Mouse (Mus musculus) ES-Bruce4 (cell line): ENCODE measurements around the gene Smpd2. TPM values are rescaled to one million over a fixed set of nuclear protein-coding genes. Genes with fewer than 3 reads are reported as not detected.

Source experiments
- H3K27ac ChIP-seq: 2 replicates; pipeline ENCODE4 v1.5.1; 2012; ENCODE audit warnings: low read length, inconsistent platforms; ENCODE audit not compliant: insufficient read depth
- H3K27me3 ChIP-seq: 2 replicates; pipeline ENCODE4 v1.6.1; 2012; ENCODE audit warnings: mild to moderate bottlenecking, low read length, inconsistent platforms; ENCODE audit not compliant: control insufficient read depth, poor library complexity, insufficient read depth, severe bottlenecking
- H3K36me3 ChIP-seq: 2 replicates; pipeline ENCODE4 v1.6.1; 2012; ENCODE audit warnings: inconsistent platforms, mild to moderate bottlenecking, low read length, moderate library complexity; ENCODE audit not compliant: control insufficient read depth, poor library complexity, insufficient read depth, severe bottlenecking
- H3K4me1 ChIP-seq: one replicate; pipeline ENCODE4 v1.8.1; 2011; ENCODE audit warnings: low read length; ENCODE audit not compliant: control insufficient read depth, insufficient read depth
- H3K4me3 ChIP-seq: 2 replicates; pipeline ENCODE4 v1.5.1; 2011; ENCODE audit warnings: low read depth, mild to moderate bottlenecking, low read length
- H3K9ac ChIP-seq: 2 replicates; pipeline ENCODE4 v1.6.1; 2012; ENCODE audit warnings: low read depth, mild to moderate bottlenecking, inconsistent platforms; ENCODE audit not compliant: poor library complexity, severe bottlenecking
- H3K9me3 ChIP-seq: replicated peaks from 2 replicates; pipeline ENCODE4 v1.6.1; 2012; ENCODE audit warnings: mild to moderate bottlenecking, low read length, inconsistent platforms; ENCODE audit not compliant: control insufficient read depth, poor library complexity, insufficient read depth, severe bottlenecking
- CTCF ChIP-seq: IDR thresholded peaks from one replicate; pipeline ENCODE4 v1.8.1; 2011; ENCODE audit warnings: low read depth, low read length
- EP300 ChIP-seq: IDR thresholded peaks from 2 replicates; pipeline ENCODE4 v1.6.1; 2011; ENCODE audit warnings: low read depth, low read length; ENCODE audit not compliant: insufficient read depth
- POLR2A ChIP-seq: IDR thresholded peaks from one replicate; pipeline ENCODE4 v1.8.1; 2011; ENCODE audit warnings: low read length; ENCODE audit not compliant: insufficient read depth
- polyA plus RNA-seq: library from polyadenylated mRNA; stranded (reverse); fragments of >200 nt; gene quantifications from 2 replicates; pipeline ENCODE4 v1.2.4, GENCODE M21; 2011; ENCODE audit warnings: low read depth; ENCODE audit not compliant: missing spikeins, insufficient read depth, insufficient read length

Gene Smpd2
- polyA plus RNA-seq, 1 experiment: 10.4 TPM

GRCm38 (mm10) chr10:41477018-41477277, 13.2 kb downstream of the Smpd2 start:
- H3K9me3 ChIP-seq: no peaks in the 10 kb centered on the region
- no peaks in the 10 kb centered on the region for H3K36me3 ChIP-seq
- TF ChIP-seq EP300: no peak
- TF ChIP-seq POLR2A: no peak
- TF ChIP-seq CTCF: no peak
- peaks cover 5% of the 10 kb centered on the region for H3K4me1 ChIP-seq
- H3K27me3 ChIP-seq: no peaks in the 10 kb centered on the region
- H3K27ac ChIP-seq: 0 out of 2 replicates have a peak overlapping the region, but pooled peaks have one; percentile 12
- H3K4me3 ChIP-seq: peak overlapping the region; percentile 82
- H3K9ac ChIP-seq: peak overlapping the region; percentile 69

GRCm38 (mm10) chr10:41476171-41477017, 13.8 kb downstream of the Smpd2 start, which contains the start of gene Mical1:
Mical1 (plus strand) TSS chr10:41476314.
- Histone ChIP-seq H3K27me3 (no peaks in the 10 kb centered on the region), H3K36me3 (no peaks in the 10 kb centered on the region), H3K9ac (peak within 1 kb of the TSS; percentile 69), H3K4me3 (peak within 1 kb of the TSS; percentile 82), H3K9me3 (no peaks in the 10 kb centered on the region), H3K27ac (0 out of 2 replicates have a peak within 1 kb of the TSS, but pooled peaks have one; percentile 12), H3K4me1 (peaks cover 5% of the 10 kb centered on the region)
- no peak for TF ChIP-seq CTCF
- no peak for TF ChIP-seq EP300
- peak; percentile 55 for TF ChIP-seq POLR2A

- H3K27ac ChIP-seq: no peak overlapping the region
- TF ChIP-seq CTCF: no peak
Measured at GRCm38 (mm10) chr10:41474981-41475391, 15.2 kb downstream of the Smpd2 start.

GRCm38 (mm10) chr10:41473782-41474468, 16.2 kb downstream of the Smpd2 start:
- Histone ChIP-seq H3K36me3 (no peaks in the 10 kb centered on the region), H3K27me3 (no peaks in the 10 kb centered on the region), H3K4me1 (peaks cover 9% of the 10 kb centered on the region), H3K9ac (no peak overlapping the region), H3K27ac (no peak overlapping the region), H3K4me3 (no peak overlapping the region), H3K9me3 (no peaks in the 10 kb centered on the region)
- TF ChIP-seq EP300: no peak
- no peak for TF ChIP-seq POLR2A
- TF ChIP-seq CTCF: no peak

More at GRCm38 (mm10) chr10:41474981-41475391, 15.2 kb downstream of the Smpd2 start:
- Histone ChIP-seq H3K4me3 (no peak overlapping the region), H3K36me3 (no peaks in the 10 kb centered on the region), H3K9me3 (no peaks in the 10 kb centered on the region), H3K4me1 (peaks cover 7% of the 10 kb centered on the region), H3K9ac (no peak overlapping the region), H3K27me3 (no peaks in the 10 kb centered on the region)

GRCm38 (mm10) chr10:41472962-41473481, 17.1 kb downstream of the Smpd2 start:
- TF ChIP-seq EP300 (no peak), CTCF (no peak), POLR2A (no peak)
- no peaks in the 10 kb centered on the region for H3K27me3 ChIP-seq
- no peak overlapping the region for H3K27ac ChIP-seq
- H3K4me1 ChIP-seq: peaks cover 9% of the 10 kb centered on the region
- H3K4me3 ChIP-seq: no peak overlapping the region
- H3K36me3 ChIP-seq: no peaks in the 10 kb centered on the region
- H3K9me3 ChIP-seq: no peaks in the 10 kb centered on the region
- no peak overlapping the region for H3K9ac ChIP-seq

- no peak overlapping the region for H3K27ac ChIP-seq
- H3K4me1 ChIP-seq: peaks cover 9% of the 10 kb centered on the region
- no peaks in the 10 kb centered on the region for H3K27me3 ChIP-seq
- H3K4me3 ChIP-seq: no peak overlapping the region
- TF ChIP-seq CTCF: no peak
- TF ChIP-seq POLR2A: no peak
- TF ChIP-seq EP300: no peak
- H3K9ac ChIP-seq: no peak overlapping the region
- no peaks in the 10 kb centered on the region for H3K36me3 ChIP-seq
- no peaks in the 10 kb centered on the region for H3K9me3 ChIP-seq
Measured at GRCm38 (mm10) chr10:41472534-41472933, 17.6 kb downstream of the Smpd2 start.
